Mouse (Mus musculus) limb, embryonic 15.5 days (tissue): ENCODE measurements at regions not wholly inside any gene's neighbourhood (a gene's known extent, or its start where the extent isn't known, plus 50 kb on each side); places are given as distances from the start of the nearest gene placed in this dataset.

ENCODE experiments used
- ATAC-seq: fragments of 200-750 bp; cut with Nextera tagmentation; 2 replicates; pipeline ENCODE4 v1.8.0; 2017; ENCODE audit warnings: low read depth, moderate TSS enrichment; ENCODE audit not compliant: insufficient number of reproducible peaks, low FRiP score, low TSS enrichment
- H3K27ac ChIP-seq: fragments of 300-500 bp; sonication (generic); 2 replicates; pipeline ENCODE4 v1.5.1; 2015; ENCODE audit warnings: moderate library complexity, mild to moderate bottlenecking, inconsistent platforms
- H3K27me3 ChIP-seq: fragments of 300-500 bp; sonication (generic); 2 replicates; pipeline ENCODE4 v1.6.1; 2015; ENCODE audit warnings: inconsistent platforms
- H3K36me3 ChIP-seq: fragments of 300-500 bp; sonication (generic); 2 replicates; pipeline ENCODE4 v1.6.1; 2015; ENCODE audit warnings: inconsistent platforms
- H3K4me1 ChIP-seq: fragments of 300-500 bp; sonication (generic); 2 replicates; pipeline ENCODE4 v1.6.1; 2015; ENCODE audit warnings: inconsistent platforms
- H3K4me2 ChIP-seq: fragments of 300-500 bp; sonication (generic); 2 replicates; pipeline ENCODE4 v1.6.1; 2015; ENCODE audit warnings: mild to moderate bottlenecking, inconsistent platforms
- H3K4me3 ChIP-seq: fragments of 300-500 bp; sonication (generic); 2 replicates; pipeline ENCODE4 v1.5.1; 2015; ENCODE audit warnings: mild to moderate bottlenecking, inconsistent platforms
- H3K9ac ChIP-seq: fragments of 300-500 bp; sonication (generic); 2 replicates; pipeline ENCODE4 v1.6.1; 2015; ENCODE audit warnings: inconsistent platforms
- H3K9me3 ChIP-seq: fragments of 300-500 bp; sonication (generic); 2 replicates; pipeline ENCODE4 v1.6.1; 2016; ENCODE audit warnings: inconsistent platforms
- WGBS: fragments of 180-500 bp; shearing (Covaris S2); methylation state at CpG from one replicate; pipeline ENCODE4 v1.1.7; 2015; 5-methylcytosine and 5-hydroxymethylcytosine counted together

GRCm38 (mm10) chr1:41675345-41675744 is 869.9 kb downstream of the Tmem182 start:
- no peaks in the 10 kb centered on the region for H3K36me3 ChIP-seq
- H3K27ac ChIP-seq, result no peak overlapping the region
- WGBS, result 57% methylated on average over 6 of the region's 6 CpGs
- H3K9me3 ChIP-seq, result no peaks in the 10 kb centered on the region
- H3K27me3 ChIP-seq, result no peaks in the 10 kb centered on the region
- no peaks in the 10 kb centered on the region for H3K4me1 ChIP-seq
- H3K9ac ChIP-seq, result no peak overlapping the region
- H3K4me2 ChIP-seq, result no peak overlapping the region
- ATAC-seq, result no peak
- no peak overlapping the region for H3K4me3 ChIP-seq

- ATAC-seq, result no peak
- Histone ChIP-seq H3K27ac (no peak overlapping the region), H3K9ac (no peak overlapping the region), H3K4me3 (no peak overlapping the region), H3K9me3 (no peaks in the 10 kb centered on the region), H3K4me2 (no peak overlapping the region), H3K27me3 (no peaks in the 10 kb centered on the region), H3K4me1 (no peaks in the 10 kb centered on the region), H3K36me3 (no peaks in the 10 kb centered on the region)
- 68% methylated on average over 3 of the region's 3 CpGs for WGBS
Measured at GRCm38 (mm10) chr1:41705692-41706091, 900.3 kb downstream of the Tmem182 start.

GRCm38 (mm10) chr1:41742644-41743331 is 937.4 kb downstream of the Tmem182 start:
- ATAC-seq, result no peak
- no peak overlapping the region for H3K4me2 ChIP-seq
- no peaks in the 10 kb centered on the region for H3K36me3 ChIP-seq
- H3K4me3 ChIP-seq, result no peak overlapping the region
- H3K4me1 ChIP-seq, result no peaks in the 10 kb centered on the region
- H3K9me3 ChIP-seq, result no peaks in the 10 kb centered on the region
- no peaks in the 10 kb centered on the region for H3K27me3 ChIP-seq
- H3K9ac ChIP-seq, result no peak overlapping the region
- H3K27ac ChIP-seq, result no peak overlapping the region
- 49% methylated on average over 5 of the region's 5 CpGs for WGBS

GRCm38 (mm10) chr1:41743332-41743710 is 937.9 kb downstream of the Tmem182 start:
- Histone ChIP-seq H3K9ac (no peak overlapping the region), H3K27ac (no peak overlapping the region), H3K9me3 (no peaks in the 10 kb centered on the region), H3K36me3 (no peaks in the 10 kb centered on the region), H3K4me2 (no peak overlapping the region), H3K4me1 (no peaks in the 10 kb centered on the region), H3K27me3 (no peaks in the 10 kb centered on the region), H3K4me3 (no peak overlapping the region)
- 83% methylated on average over 6 of the region's 6 CpGs for WGBS
- no peak for ATAC-seq

- Histone ChIP-seq H3K27ac (no peak overlapping the region), H3K4me1 (no peaks in the 10 kb centered on the region), H3K36me3 (no peaks in the 10 kb centered on the region), H3K27me3 (no peaks in the 10 kb centered on the region), H3K9ac (no peak overlapping the region), H3K4me2 (no peak overlapping the region), H3K9me3 (no peaks in the 10 kb centered on the region), H3K4me3 (no peak overlapping the region)
- 60% methylated on average over 3 of the region's 3 CpGs for WGBS
- ATAC-seq, result no peak
Measured at GRCm38 (mm10) chr1:41744531-41744930, 939.1 kb downstream of the Tmem182 start.

GRCm38 (mm10) chr1:41759366-41759765 is 936.2 kb upstream of the Pou3f3 start:
- ATAC-seq, result no peak
- Histone ChIP-seq H3K4me2 (no peak overlapping the region), H3K9ac (no peak overlapping the region), H3K27ac (no peak overlapping the region), H3K27me3 (no peaks in the 10 kb centered on the region), H3K36me3 (no peaks in the 10 kb centered on the region), H3K4me3 (no peak overlapping the region), H3K4me1 (no peaks in the 10 kb centered on the region), H3K9me3 (no peaks in the 10 kb centered on the region)
- WGBS, result 19% methylated on average over 6 of the region's 6 CpGs
